Mouse (Mus musculus) kidney, adult 2 months (tissue): ENCODE measurements around the gene Oscar.

Source experiments
- CTCF ChIP-seq: fragments of 200-500 bp; conservative IDR thresholded peaks from 2 replicates; pipeline ENCODE4 v1.5.1; 2011; ENCODE audit warnings: low read depth, mild to moderate bottlenecking, control low read depth, low read length, moderate library complexity, mixed read lengths; ENCODE audit not compliant: insufficient read depth, insufficient read length
- POLR2A ChIP-seq: fragments of 200-500 bp; IDR thresholded peaks from one replicate; pipeline ENCODE4 v1.6.1; 2011; ENCODE audit warnings: low read depth, low read length, control low read depth

DNA sequence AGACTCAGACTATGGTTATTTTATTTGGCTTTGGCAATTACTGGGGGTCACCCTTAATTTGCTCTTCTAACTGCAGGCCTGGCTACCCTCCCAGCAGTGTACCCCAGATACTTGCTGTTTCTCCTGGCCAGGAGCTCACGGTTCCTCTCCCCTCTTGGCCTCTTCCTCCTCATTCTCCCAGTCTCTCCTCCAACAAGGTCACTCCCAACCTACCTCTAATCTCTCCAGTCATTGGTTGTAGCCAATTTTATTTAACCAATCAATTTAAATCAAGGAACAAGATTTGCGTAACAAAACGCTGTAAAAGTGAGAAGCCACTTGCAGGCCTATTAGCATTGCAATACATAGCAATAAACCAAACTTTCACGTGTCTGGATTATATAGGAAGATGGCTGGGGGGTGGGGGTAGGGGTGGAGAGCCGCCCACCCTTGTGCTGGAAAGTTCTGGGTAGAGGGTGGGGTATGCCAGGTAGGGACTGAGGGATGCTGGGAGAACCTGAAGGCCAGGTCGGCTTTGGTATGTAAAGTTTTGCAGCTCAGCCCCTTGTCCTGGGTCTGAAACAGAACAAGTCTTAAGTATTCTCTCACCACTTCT is 36.9 kb downstream of the Oscar start:
- TF ChIP-seq CTCF (no peak), POLR2A (no peak)
